Mouse (Mus musculus) retina, embryonic 14.5 days (tissue): Measurements from ENCODE around the gene Bphl.

Source experiments
- DNase-seq: peaks from one replicate; pipeline ENCODE4 v3.0.0-alpha.2; 2015; ENCODE audit warnings: low spot score

Gene Bphl

GRCm38 (mm10) chr13:34037172-34038055 is at the start of gene Bphl:
TSS of gene Bphl (plus strand) at chr13:34037597.
- DNase-seq, result peak; percentile 96

- DNase-seq, result no peak
Measured at GRCm38 (mm10) chr13:33989625-33990024, 47.8 kb upstream of the Bphl start.

- DNase-seq, result peak; percentile 85
Measured at GRCm38 (mm10) chr13:33995197-33995596, 42.2 kb upstream of the Bphl start.

GRCm38 (mm10) chr13:34002058-34003006 is 35.1 kb upstream of the Bphl start, which contains the start of the genes Ripk1 and Serpinb6a:
TSS of gene Ripk1 (plus strand) at chr13:34002363.
TSS of gene Serpinb6a (minus strand) at chr13:34002794.
- peak; percentile 91 for DNase-seq

- DNase-seq, result no peak
Measured at GRCm38 (mm10) chr13:34003058-34003457, 34.3 kb upstream of the Bphl start.

- no peak for DNase-seq
Measured at GRCm38 (mm10) chr13:34007234-34007633, 30.2 kb upstream of the Bphl start.

- DNase-seq, result no peak
Measured at GRCm38 (mm10) chr13:34016927-34017569, 20.3 kb upstream of the Bphl start.

GRCm38 (mm10) chr13:34018521-34018920 is 18.9 kb upstream of the Bphl start:
- no peak for DNase-seq

- DNase-seq, result no peak
Measured at GRCm38 (mm10) chr13:34021998-34022397, 15.4 kb upstream of the Bphl start.

- DNase-seq, result no peak
Measured at GRCm38 (mm10) chr13:34032041-34032440, 5.4 kb upstream of the Bphl start.

GRCm38 (mm10) chr13:34035424-34035823 is 2.0 kb upstream of the Bphl start:
- no peak for DNase-seq

GRCm38 (mm10) chr13:34036726-34037125 is 671 bp upstream of the Bphl start:
- DNase-seq, result no peak

GRCm38 (mm10) chr13:34038056-34038432 is 647 bp downstream of the Bphl start:
- no peak for DNase-seq

GRCm38 (mm10) chr13:34038901-34039341 is 1.5 kb downstream of the Bphl start:
- no peak for DNase-seq

- DNase-seq, result no peak
Measured at GRCm38 (mm10) chr13:34040091-34040490, 2.7 kb downstream of the Bphl start.

- no peak for DNase-seq
Measured at GRCm38 (mm10) chr13:34043716-34044393, 6.5 kb downstream of the Bphl start.

- DNase-seq, result no peak
Measured at GRCm38 (mm10) chr13:34045511-34046249, 8.3 kb downstream of the Bphl start.

- peak; percentile 89 for DNase-seq
Measured at GRCm38 (mm10) chr13:34046421-34047012, 9.1 kb downstream of the Bphl start.

- DNase-seq, result no peak
Measured at GRCm38 (mm10) chr13:34047526-34047925, 10.1 kb downstream of the Bphl start.

GRCm38 (mm10) chr13:34050479-34050878 is 13.1 kb downstream of the Bphl start:
- no peak for DNase-seq
